In genomic region chr2:11503736-11504135, GRCm38 (mm10) we compare ENCODE assay signal across 7 mouse cellular contexts. TPM values are rescaled to one million over a fixed set of nuclear protein-coding genes. Genes with fewer than 3 reads are reported as not detected.
A peak's percentile ranks its signal among the peaks of the same experiment; 100 is the strongest.
DNase-seq lines count a peak whose midpoint lies in the region; ATAC-seq and TF ChIP-seq lines count a peak whose summit lies in the region.

No protein-coding gene starts in this region.

- 92% methylated on average over 7 of the region's 7 CpGs for WGBS in thymus, adult 2 months
- WGBS in hindbrain, embryonic 11.5 days, result 19% methylated on average over 7 of the region's 7 CpGs
- WGBS in liver, postnatal 0 days (ENCODE audit: insufficient replicate concordance), result 56% methylated on average over 7 of the region's 7 CpGs

- no peaks in the 10 kb centered on the region for H3K36me3 ChIP-seq in thymus, adult 2 months (ENCODE audit: control insufficient read depth, insufficient read depth, low read length)
- H3K36me3 ChIP-seq in hindbrain, embryonic 11.5 days (ENCODE audit: control insufficient read depth, insufficient read depth, low read length), result no peaks in the 10 kb centered on the region
- 0 out of 2 replicates have a peak, but pooled peaks cover 4% of the 10 kb centered on the region for H3K36me3 ChIP-seq in liver, postnatal 0 days (replicated peaks; ENCODE audit: insufficient read depth, low read length)

- no peak for TF ChIP-seq POLR2A in thymus, adult 2 months (IDR thresholded peaks at IDR 0.05; ENCODE audit: control insufficient read depth, extremely low read depth, insufficient read depth, low read length, poor library complexity)

- H3K4me1 ChIP-seq in thymus, adult 2 months (replicated peaks; ENCODE audit: control insufficient read depth, insufficient read depth, low read length), result peaks cover 24% of the 10 kb centered on the region
- peaks cover 2% of the 10 kb centered on the region; the same call in 1 of the 2 replicates for H3K4me1 ChIP-seq in hindbrain, embryonic 11.5 days (replicated peaks; ENCODE audit: control insufficient read depth, insufficient read depth, low read length)
- H3K4me1 ChIP-seq in liver, postnatal 0 days (ENCODE audit: insufficient read depth), result peaks cover 16% of the 10 kb centered on the region

- peak; percentile 5 for DNase-seq in thymus, adult 2 months
- no peak for DNase-seq in thymus, postnatal 36 days
- DNase-seq in hindbrain, embryonic 11.5 days (ENCODE audit: low spot score), result peak; percentile 7
- DNase-seq in liver, postnatal 0 days, result no peak
- DNase-seq in right cerebral cortex, postnatal 14 days, result no peak
- DNase-seq in cerebellum, adult 18-20 months, result no peak
- no peak for DNase-seq in thymus, postnatal 0 days (ENCODE audit: low spot score)

- H3K27me3 ChIP-seq in thymus, adult 2 months (ENCODE audit: control insufficient read depth, insufficient read depth, low read length), result no peaks in the 10 kb centered on the region
- peaks cover 10% of the 10 kb centered on the region; the same call in 1 of the 2 replicates for H3K27me3 ChIP-seq in hindbrain, embryonic 11.5 days (ENCODE audit: control insufficient read depth, insufficient read depth, low read length)
- no peaks in the 10 kb centered on the region for H3K27me3 ChIP-seq in liver, postnatal 0 days (ENCODE audit: insufficient read depth, low read length)

- H3K27ac ChIP-seq in thymus, adult 2 months (ENCODE audit: control insufficient read depth, insufficient read depth, low read length), result no peak overlapping the region
- H3K27ac ChIP-seq in hindbrain, embryonic 11.5 days (ENCODE audit: low read depth, low read length), result no peak overlapping the region
- H3K27ac ChIP-seq in liver, postnatal 0 days (ENCODE audit: low read depth), result no peak overlapping the region

- peak overlapping the region; percentile 86; the same call in 1 of the 2 replicates for H3K4me2 ChIP-seq in hindbrain, embryonic 11.5 days (replicated peaks; ENCODE audit: low read depth, low read length)
- H3K4me2 ChIP-seq in liver, postnatal 0 days (ENCODE audit: low read depth, low read length), result peak overlapping the region; percentile 90

- TF ChIP-seq CTCF in thymus, adult 2 months (IDR thresholded peaks at IDR 0.05; ENCODE audit: borderline replicate concordance, control insufficient read depth, extremely low read depth, insufficient read depth, low read length, poor library complexity), result no peak
- no peak for TF ChIP-seq CTCF in liver, postnatal 0 days (IDR thresholded peaks at IDR 0.05; ENCODE audit: low read depth)

- ATAC-seq in hindbrain, embryonic 11.5 days (ENCODE audit: low FRiP score), result no peak
- ATAC-seq in liver, postnatal 0 days, result no peak

- H3K9ac ChIP-seq in hindbrain, embryonic 11.5 days (ENCODE audit: low read depth, low read length), result no peak overlapping the region
- H3K9ac ChIP-seq in liver, postnatal 0 days (replicated peaks), result peak overlapping the region; percentile 49; the same call in 1 of the 2 replicates

- no peak overlapping the region for H3K4me3 ChIP-seq in thymus, adult 2 months (ENCODE audit: control insufficient read depth, insufficient read depth, low read length)
- H3K4me3 ChIP-seq in hindbrain, embryonic 11.5 days (ENCODE audit: low read depth, low read length), result peak overlapping the region; percentile 67
- peak overlapping the region; percentile 58 for H3K4me3 ChIP-seq in liver, postnatal 0 days (ENCODE audit: low read depth, low read length)

- no peak for TF ChIP-seq EP300 in liver, postnatal 0 days (IDR thresholded peaks at IDR 0.05; ENCODE audit: low read depth)

- H3K9me3 ChIP-seq in hindbrain, embryonic 11.5 days (ENCODE audit: control insufficient read depth, low read length), result no peaks in the 10 kb centered on the region
- H3K9me3 ChIP-seq in liver, postnatal 0 days (ENCODE audit: low read length), result no peaks in the 10 kb centered on the region

RNA-seq across cellular contexts. Expression of gene Pfkfb3, which starts 50.1 kb away (rescaled TPM):
- polyA plus RNA-seq in thymus, adult 2 months (2012; rRNA removed), result 46.1 and 47.2 TPM in 2 replicates
- 16.8 and 19.3 TPM in 2 replicates for polyA plus RNA-seq in hindbrain, embryonic 11.5 days (2014; fragmentation: Nextera tagmentation; extraction: Ambion mirVana)
- 3.0 and 3.3 TPM in 2 replicates for polyA plus RNA-seq in liver, postnatal 0 days (2015; fragmentation: Nextera tagmentation; extraction: Ambion mirVana)
- 14.0 and 15.0 TPM in 2 replicates for polyA plus RNA-seq in thymus, postnatal 0 days (2015; fragmentation: Nextera tagmentation; extraction: Ambion mirVana)

Comparison
In these comparisons a context has a peak if more than half of its experiments do, and no peak if none do; other contexts are left out.
1. DNase-seq: peak in thymus, adult 2 months (single experiment) and hindbrain, embryonic 11.5 days (single experiment); none in thymus, postnatal 36 days (0 of 2), liver, postnatal 0 days (single experiment), right cerebral cortex, postnatal 14 days (single experiment), cerebellum, adult 18-20 months (0 of 2) and thymus, postnatal 0 days (single experiment).